Mouse (Mus musculus): ENCODE results near the gene Smim24. TPM values are rescaled to one million over a fixed set of nuclear protein-coding genes. Genes with fewer than 3 reads are reported as not detected.

Gene Smim24
- total RNA-seq, 2 experiments from 2014 or later, result 6.5 to 34.0 TPM

- ATAC-seq (ENCODE audit: poor library complexity, severe bottlenecking), result peak; percentile 1
Measured at GRCm38 (mm10) chr10:81432169-81432867, 39.5 kb downstream of the Smim24 start.

GRCm38 (mm10) chr10:81432868-81433262 lies 40.0 kb downstream of the Smim24 start:
- peak; percentile 75 for ATAC-seq (ENCODE audit: poor library complexity, severe bottlenecking)

- peak; percentile 53 for ATAC-seq (ENCODE audit: poor library complexity, severe bottlenecking)
Measured at GRCm38 (mm10) chr10:81433541-81434289, 40.9 kb downstream of the Smim24 start.

- ATAC-seq (ENCODE audit: poor library complexity, severe bottlenecking), result no peak
Measured at GRCm38 (mm10) chr10:81434361-81435263, 41.8 kb downstream of the Smim24 start.

GRCm38 (mm10) chr10:81435436-81435835 lies 42.6 kb downstream of the Smim24 start:
- no peak for ATAC-seq (ENCODE audit: poor library complexity, severe bottlenecking)

GRCm38 (mm10) chr10:81441019-81441418 lies 48.2 kb downstream of the Smim24 start:
- peak; percentile 83 for ATAC-seq (ENCODE audit: poor library complexity, severe bottlenecking)

Other genes with a start within 250 kb of the Smim24 start
Only the 30 nearest of the 34 such genes appear.
- gene Dapk3, start 210.0 kb upstream of the Smim24 start, total RNA-seq (2015), result 9.8 and 12.7 TPM in 2 replicates
- 27.5 and 36.6 TPM in 2 replicates for gene Dapk3, start 210.0 kb upstream of the Smim24 start, total RNA-seq (2017)
- not detected in 2 replicates for gene 4930442H23Rik, start 209.2 kb upstream of the Smim24 start, total RNA-seq (2015)
- gene 4930442H23Rik, start 209.2 kb upstream of the Smim24 start, total RNA-seq (2017), result not detected in 2 replicates
- gene Nmrk2, start 191.0 kb upstream of the Smim24 start, total RNA-seq (2015), result not detected in 2 replicates
- not detected in 2 replicates for gene Nmrk2, start 191.0 kb upstream of the Smim24 start, total RNA-seq (2017)
- not detected in 2 replicates for gene Atcay, start 162.2 kb upstream of the Smim24 start, total RNA-seq (2015)
- gene Atcay, start 162.2 kb upstream of the Smim24 start, total RNA-seq (2017), result not detected in 2 replicates
- not detected in 2 replicates for gene Zfr2, start 159.9 kb upstream of the Smim24 start, total RNA-seq (2015)
- gene Zfr2, start 159.9 kb upstream of the Smim24 start, total RNA-seq (2017), result 0.16 and 0.26 TPM in 2 replicates
- gene Matk, start 140.1 kb upstream of the Smim24 start, total RNA-seq (2015), result 5.4 and 5.9 TPM in 2 replicates
- 7.5 and 8.1 TPM in 2 replicates for gene Matk, start 140.1 kb upstream of the Smim24 start, total RNA-seq (2017)
- 52.1 and 67.0 TPM in 2 replicates for gene Mrpl54, start 126.1 kb upstream of the Smim24 start, total RNA-seq (2015)
- gene Mrpl54, start 126.1 kb upstream of the Smim24 start, total RNA-seq (2017), result 97.4 and 154 TPM in 2 replicates
- gene Apba3, start 126.1 kb upstream of the Smim24 start, total RNA-seq (2015), result 16.4 and 20.2 TPM in 2 replicates
- gene Apba3, start 126.1 kb upstream of the Smim24 start, total RNA-seq (2017), result 11.5 and 15.0 TPM in 2 replicates
- 3.4 and 3.7 TPM in 2 replicates for gene Tjp3, start 101.5 kb upstream of the Smim24 start, total RNA-seq (2015)
- gene Tjp3, start 101.5 kb upstream of the Smim24 start, total RNA-seq (2017), result 5.0 and 6.5 TPM in 2 replicates
- gene Pip5k1c, start 100.1 kb upstream of the Smim24 start, total RNA-seq (2015), result 28.0 and 31.7 TPM in 2 replicates
- gene Pip5k1c, start 100.1 kb upstream of the Smim24 start, total RNA-seq (2017), result 40.4 and 46.1 TPM in 2 replicates
- gene Cactin, start 71.9 kb upstream of the Smim24 start, total RNA-seq (2015), result 4.5 and 7.4 TPM in 2 replicates
- gene Cactin, start 71.9 kb upstream of the Smim24 start, total RNA-seq (2017), result 16.2 and 20.6 TPM in 2 replicates
- 0.34 and 0.85 TPM in 2 replicates for gene Tbxa2r, start 64.3 kb upstream of the Smim24 start, total RNA-seq (2015)
- 0.07 and 0.28 TPM in 2 replicates for gene Tbxa2r, start 64.3 kb upstream of the Smim24 start, total RNA-seq (2017)
- not detected in 2 replicates for gene Gipc3, start 49.8 kb upstream of the Smim24 start, total RNA-seq (2015)
- not detected in 2 replicates for gene Gipc3, start 49.8 kb upstream of the Smim24 start, total RNA-seq (2017)
- 27.4 and 33.0 TPM in 2 replicates for gene Hmg20b, start 42.6 kb upstream of the Smim24 start, total RNA-seq (2015)
- gene Hmg20b, start 42.6 kb upstream of the Smim24 start, total RNA-seq (2017), result 18.1 and 24.5 TPM in 2 replicates
- 4.1 and 4.6 TPM in 2 replicates for gene Mfsd12, start 35.6 kb upstream of the Smim24 start, total RNA-seq (2015)
- 7.4 TPM in 2 replicates for gene Mfsd12, start 35.6 kb upstream of the Smim24 start, total RNA-seq (2017)
- gene 4930404N11Rik, start 27.2 kb upstream of the Smim24 start, total RNA-seq (2015), result 0.49 and 1.3 TPM in 2 replicates
- gene 4930404N11Rik, start 27.2 kb upstream of the Smim24 start, total RNA-seq (2017), result 0.37 and 0.49 TPM in 2 replicates
- 22.7 and 23.8 TPM in 2 replicates for gene Fzr1, start 14.5 kb upstream of the Smim24 start, total RNA-seq (2015)
- 20.9 and 24.0 TPM in 2 replicates for gene Fzr1, start 14.5 kb upstream of the Smim24 start, total RNA-seq (2017)
- gene Dohh, start 8.6 kb upstream of the Smim24 start, total RNA-seq (2015), result 5.4 and 5.7 TPM in 2 replicates
- gene Dohh, start 8.6 kb upstream of the Smim24 start, total RNA-seq (2017), result 21.9 and 42.4 TPM in 2 replicates
- gene Gm48551, start 8.6 kb upstream of the Smim24 start, total RNA-seq (2015), result 0.83 and 2.9 TPM in 2 replicates
- 0.33 TPM in 1 of 2 replicates, not detected in the other for gene Gm48551, start 8.6 kb upstream of the Smim24 start, total RNA-seq (2017)
- not detected in 2 replicates for gene Gm48552, start 4.0 kb upstream of the Smim24 start, total RNA-seq (2015)
- gene Gm48552, start 4.0 kb upstream of the Smim24 start, total RNA-seq (2017), result 0.26 and 1.4 TPM in 2 replicates
- 51.4 and 54.5 TPM in 2 replicates for gene Nfic, start 62.6 kb downstream of the Smim24 start, total RNA-seq (2015)
- 6.2 and 8.6 TPM in 2 replicates for gene Nfic, start 62.6 kb downstream of the Smim24 start, total RNA-seq (2017)
- not detected in 2 replicates for gene Celf5, start 89.7 kb downstream of the Smim24 start, total RNA-seq (2015)
- gene Celf5, start 89.7 kb downstream of the Smim24 start, total RNA-seq (2017), result 0.24 TPM in 1 of 2 replicates, not detected in the other
- gene Ncln, start 103.3 kb downstream of the Smim24 start, total RNA-seq (2015), result 55.8 and 62.8 TPM in 2 replicates
- 72.4 and 76.3 TPM in 2 replicates for gene Ncln, start 103.3 kb downstream of the Smim24 start, total RNA-seq (2017)
- 22.8 and 23.9 TPM in 2 replicates for gene S1pr4, start 107.1 kb downstream of the Smim24 start, total RNA-seq (2015)
- 28.1 and 29.3 TPM in 2 replicates for gene S1pr4, start 107.1 kb downstream of the Smim24 start, total RNA-seq (2017)
- 34.3 and 35.9 TPM in 2 replicates for gene Gna15, start 131.2 kb downstream of the Smim24 start, total RNA-seq (2015)
- gene Gna15, start 131.2 kb downstream of the Smim24 start, total RNA-seq (2017), result 31.5 and 42.4 TPM in 2 replicates
- 4.9 and 7.8 TPM in 2 replicates for gene Gna11, start 152.1 kb downstream of the Smim24 start, total RNA-seq (2015)
- gene Gna11, start 152.1 kb downstream of the Smim24 start, total RNA-seq (2017), result 7.1 and 8.1 TPM in 2 replicates
- 345 and 384 TPM in 2 replicates for gene Aes, start 166.4 kb downstream of the Smim24 start, total RNA-seq (2015)
- gene Aes, start 166.4 kb downstream of the Smim24 start, total RNA-seq (2017), result 238 and 282 TPM in 2 replicates
- 1.1 and 3.3 TPM in 2 replicates for gene Tle2, start 181.5 kb downstream of the Smim24 start, total RNA-seq (2015)
- 0.51 and 1.8 TPM in 2 replicates for gene Tle2, start 181.5 kb downstream of the Smim24 start, total RNA-seq (2017)
- gene Tle6, start 208.0 kb downstream of the Smim24 start, total RNA-seq (2015), result 1.9 and 8.9 TPM in 2 replicates
- 6.5 and 11.4 TPM in 2 replicates for gene Tle6, start 208.0 kb downstream of the Smim24 start, total RNA-seq (2017)
- 1.7 and 2.0 TPM in 2 replicates for gene BC025920, start 213.2 kb downstream of the Smim24 start, total RNA-seq (2015)
- gene BC025920, start 213.2 kb downstream of the Smim24 start, total RNA-seq (2017), result 2.3 and 2.4 TPM in 2 replicates